Mouse (Mus musculus) embryonic facial prominence, embryonic 14.5 days (tissue): ENCODE measurements at regions not wholly inside any gene's neighbourhood (a gene's known extent, or its start where the extent isn't known, plus 50 kb on each side); places are given as distances from the start of the nearest gene placed in this dataset.
A peak's percentile ranks its signal among the peaks of the same experiment; 100 is the strongest.

Experiments
- ATAC-seq: fragments of 200-750 bp; cut with Nextera tagmentation; 2 replicates; pipeline ENCODE4 v1.8.0; 2017; ENCODE audit warnings: low read depth, moderate number of reproducible peaks, moderate TSS enrichment
- DNase-seq: peaks from one replicate; pipeline ENCODE4 v3.0.0-alpha.2; 2015; ENCODE audit warnings: low spot score
- H3K27ac ChIP-seq: fragments of 300-500 bp; sonication (generic); replicated peaks from 2 replicates; pipeline ENCODE4 v1.5.1; 2014; ENCODE audit warnings: low read depth, mild to moderate bottlenecking, low read length, moderate library complexity
- H3K27me3 ChIP-seq: fragments of 300-500 bp; sonication (generic); replicated peaks from 2 replicates; pipeline ENCODE4 v1.6.1; 2014; ENCODE audit warnings: low read length; ENCODE audit not compliant: control insufficient read depth, insufficient read depth
- H3K36me3 ChIP-seq: fragments of 300-500 bp; sonication (generic); 2 replicates; pipeline ENCODE4 v1.6.1; 2014; ENCODE audit warnings: low read length, mixed read lengths; ENCODE audit not compliant: control insufficient read depth, insufficient read depth
- H3K4me1 ChIP-seq: fragments of 300-500 bp; sonication (generic); 2 replicates; pipeline ENCODE4 v1.6.1; 2014; ENCODE audit warnings: antibody characterized with exemption, low read length; ENCODE audit not compliant: control insufficient read depth, insufficient read depth
- H3K4me2 ChIP-seq: fragments of 300-500 bp; sonication (generic); 2 replicates; pipeline ENCODE4 v1.6.1; 2014; ENCODE audit warnings: low read depth, mild to moderate bottlenecking, low read length, moderate library complexity, mixed read lengths
- H3K4me3 ChIP-seq: fragments of 300-500 bp; sonication (generic); 2 replicates; pipeline ENCODE4 v1.5.1; 2014; ENCODE audit warnings: low read depth, mild to moderate bottlenecking, low read length
- H3K9ac ChIP-seq: fragments of 300-500 bp; sonication (generic); 2 replicates; pipeline ENCODE4 v1.6.1; 2014; ENCODE audit warnings: low read depth, mild to moderate bottlenecking, low read length, moderate library complexity, mixed read lengths
- H3K9me3 ChIP-seq: fragments of 300-500 bp; sonication (generic); 2 replicates; pipeline ENCODE4 v1.6.1; 2016; ENCODE audit warnings: low read length; ENCODE audit not compliant: control insufficient read depth
- WGBS: fragments of 180-500 bp; shearing (Covaris S2); extraction: QIAGEN DNeasy Blood & Tissue Kit; methylation state at CpG from one replicate; pipeline ENCODE4 v1.1.7; 2014; 5-methylcytosine and 5-hydroxymethylcytosine counted together

DNA sequence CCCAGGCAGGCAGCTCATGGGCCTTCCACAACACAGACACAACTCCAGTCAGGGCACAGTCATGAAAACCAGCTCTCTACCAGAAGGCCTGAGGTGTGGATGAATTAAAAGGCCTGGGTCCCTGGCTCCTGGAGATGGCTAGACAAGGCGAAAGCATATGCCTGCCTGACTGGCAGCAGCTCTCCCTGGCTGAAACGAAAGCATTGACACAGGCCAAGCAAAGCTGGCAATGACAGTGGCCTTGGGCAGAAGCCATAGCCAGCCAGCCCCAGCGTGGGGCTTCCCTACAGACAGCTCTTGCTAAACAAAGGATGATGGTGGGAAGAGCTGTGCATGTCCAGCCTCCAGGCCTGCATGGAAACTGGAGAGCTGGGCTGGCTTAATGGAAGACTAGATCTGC is 396.9 kb upstream of the Clint1 start:
- Histone ChIP-seq H3K4me2 (no peak overlapping the region), H3K9ac (no peak overlapping the region), H3K4me3 (no peak overlapping the region), H3K36me3 (no peaks in the 10 kb centered on the region), H3K27ac (no peak overlapping the region), H3K27me3 (no peaks in the 10 kb centered on the region), H3K9me3 (no peaks in the 10 kb centered on the region), H3K4me1 (0 out of 2 replicates have a peak, but pooled peaks cover 11% of the 10 kb centered on the region)
- ATAC-seq = no peak
- no peak for DNase-seq
- WGBS = 66% methylated on average over 3 of the region's 3 CpGs

DNA sequence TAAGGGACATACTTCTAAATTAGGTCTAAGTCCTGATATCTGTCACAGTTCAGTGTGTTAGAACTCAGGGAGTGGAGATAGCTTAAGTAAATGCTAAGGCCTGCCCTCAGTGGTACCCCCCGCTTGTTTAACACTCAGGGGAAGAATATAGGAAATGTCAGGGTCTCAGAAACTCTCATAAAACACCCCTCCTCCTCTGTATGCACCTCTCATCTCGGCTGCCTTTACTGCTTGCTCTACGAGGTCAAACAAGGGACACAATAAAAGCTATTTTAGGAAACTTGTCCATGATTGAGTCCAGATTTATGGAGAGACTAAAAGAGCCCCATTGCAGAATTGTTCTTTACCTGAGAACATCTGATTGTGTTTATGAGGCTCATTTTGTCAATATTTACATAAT is 395.1 kb upstream of the Clint1 start:
- Histone ChIP-seq H3K4me2 (no peak overlapping the region), H3K4me3 (no peak overlapping the region), H3K9ac (no peak overlapping the region), H3K27me3 (no peaks in the 10 kb centered on the region), H3K9me3 (no peaks in the 10 kb centered on the region), H3K27ac (no peak overlapping the region), H3K36me3 (no peaks in the 10 kb centered on the region), H3K4me1 (0 out of 2 replicates have a peak, but pooled peaks cover 11% of the 10 kb centered on the region)
- WGBS = 44% methylated on average over 3 of the region's 3 CpGs
- no peak for ATAC-seq
- no peak for DNase-seq

DNA sequence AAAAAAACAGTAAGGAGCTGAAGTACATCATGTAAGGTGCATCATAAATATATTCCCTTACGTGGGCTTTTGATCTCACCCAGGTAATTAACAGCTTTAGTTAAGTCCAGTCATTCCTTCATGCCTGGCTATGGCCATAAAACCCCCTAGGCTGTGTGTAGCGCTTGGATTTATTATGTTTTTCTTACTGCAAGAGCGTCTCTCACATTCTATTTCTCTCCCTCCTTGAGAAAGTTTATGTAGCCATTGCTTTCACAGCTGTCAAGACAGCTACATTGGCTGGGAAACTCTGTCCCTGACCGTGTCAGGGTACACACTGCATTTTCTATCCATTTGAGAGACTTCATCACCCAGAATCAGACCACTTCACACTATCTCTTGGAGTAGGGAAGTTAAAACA is 394.3 kb upstream of the Clint1 start:
- H3K9me3 ChIP-seq = no peaks in the 10 kb centered on the region
- ATAC-seq (no peak), DNase-seq (no peak)
- 0 out of 2 replicates have a peak, but pooled peaks cover 11% of the 10 kb centered on the region for H3K4me1 ChIP-seq
- no peak overlapping the region for H3K27ac ChIP-seq
- H3K4me2 ChIP-seq = no peak overlapping the region
- 59% methylated on average over 4 of the region's 4 CpGs for WGBS
- no peaks in the 10 kb centered on the region for H3K36me3 ChIP-seq
- no peak overlapping the region for H3K9ac ChIP-seq
- no peaks in the 10 kb centered on the region for H3K27me3 ChIP-seq
- no peak overlapping the region for H3K4me3 ChIP-seq

DNA sequence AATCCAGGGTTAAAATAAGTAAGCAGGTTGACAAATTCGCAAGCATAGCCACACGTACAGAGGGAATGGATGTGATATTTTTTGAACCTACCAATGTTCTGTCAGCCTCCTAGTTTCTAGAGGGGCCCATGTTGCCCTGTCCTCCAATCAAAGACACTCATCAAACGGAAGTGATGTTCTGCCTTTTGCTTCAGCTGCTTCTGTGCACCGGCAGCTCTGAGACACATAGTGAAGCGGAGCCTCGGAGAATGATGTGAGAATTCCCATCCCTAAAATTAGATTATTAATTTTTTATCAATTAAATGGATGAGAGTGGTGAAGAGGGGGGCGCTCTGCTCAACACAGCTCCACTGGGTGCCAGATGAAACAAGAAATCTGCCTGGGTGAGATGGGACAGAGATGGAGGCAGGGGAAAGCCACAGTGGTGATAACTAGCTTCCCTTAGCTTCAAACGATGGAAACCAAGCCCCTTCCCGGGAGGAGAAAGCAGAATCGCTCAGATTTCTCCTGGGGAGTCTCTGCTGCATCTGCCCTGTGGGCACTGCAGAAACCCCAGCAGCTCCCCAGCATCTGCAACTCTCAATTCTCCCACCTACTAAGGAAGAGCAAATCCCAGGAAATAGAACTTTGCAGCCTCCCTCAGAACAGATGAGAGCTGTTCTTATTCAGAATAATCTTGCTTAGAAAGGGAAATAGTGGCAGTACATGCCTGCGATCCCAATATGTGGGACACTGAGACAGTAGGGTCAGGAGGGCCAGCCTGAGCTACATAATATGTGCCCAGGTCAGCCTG is 391.7 kb upstream of the Clint1 start:
- ATAC-seq (no peak), DNase-seq (no peak)
- no peak overlapping the region for H3K9ac ChIP-seq
- 0 out of 2 replicates have a peak, but pooled peaks cover 6% of the 10 kb centered on the region for H3K4me1 ChIP-seq
- WGBS = 73% methylated on average over 11 of the region's 11 CpGs
- H3K4me2 ChIP-seq = no peak overlapping the region
- H3K27ac ChIP-seq = no peak overlapping the region
- H3K9me3 ChIP-seq = no peaks in the 10 kb centered on the region
- H3K36me3 ChIP-seq = no peaks in the 10 kb centered on the region
- no peak overlapping the region for H3K4me3 ChIP-seq
- no peaks in the 10 kb centered on the region for H3K27me3 ChIP-seq

DNA sequence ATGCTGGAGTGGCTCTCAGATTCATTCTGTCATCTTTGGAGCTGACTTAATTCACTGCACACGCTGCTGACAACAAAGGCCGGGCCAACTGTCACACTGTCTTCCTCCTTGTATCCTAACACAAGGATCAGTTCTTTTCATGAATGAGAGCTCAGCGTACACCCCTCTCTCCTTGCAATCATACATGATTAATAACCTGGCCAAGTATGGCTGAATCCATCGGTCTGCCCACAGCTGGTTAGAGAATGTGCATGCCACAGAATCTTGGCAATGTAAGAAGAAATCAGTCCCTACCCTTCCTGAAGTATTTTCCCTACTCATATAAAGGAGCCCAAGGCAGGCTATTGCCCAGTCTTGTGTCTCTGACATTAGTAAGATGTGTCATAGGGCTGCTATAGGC is 387.4 kb upstream of the Clint1 start:
- H3K27ac ChIP-seq = no peak overlapping the region
- no peak overlapping the region for H3K9ac ChIP-seq
- no peaks in the 10 kb centered on the region for H3K27me3 ChIP-seq
- H3K4me1 ChIP-seq = no peaks in the 10 kb centered on the region
- DNase-seq (no peak), ATAC-seq (no peak)
- no peak overlapping the region for H3K4me3 ChIP-seq
- H3K36me3 ChIP-seq = no peaks in the 10 kb centered on the region
- no peaks in the 10 kb centered on the region for H3K9me3 ChIP-seq
- no peak overlapping the region for H3K4me2 ChIP-seq
- 66% methylated on average over 4 of the region's 4 CpGs for WGBS

DNA sequence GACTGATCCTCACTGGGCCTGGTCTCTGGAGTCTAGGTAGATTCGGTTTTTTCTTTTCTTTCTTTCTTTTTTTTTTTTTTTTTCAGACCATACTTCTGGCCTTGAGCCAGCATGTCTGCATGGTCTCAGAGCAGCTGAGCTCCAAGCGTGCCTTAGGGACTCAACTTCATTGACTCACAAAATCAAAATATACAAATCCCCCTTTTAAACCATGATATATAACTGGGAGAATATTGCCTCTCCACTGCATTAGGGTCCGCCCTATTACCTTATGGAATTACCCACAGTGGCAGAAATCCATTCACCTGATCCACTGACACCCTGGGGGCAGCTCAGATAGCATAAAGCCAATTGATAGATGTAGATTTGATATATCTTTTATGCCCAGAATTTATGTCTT is 385.5 kb upstream of the Clint1 start:
- 47% methylated on average over 3 of the region's 3 CpGs for WGBS
- DNase-seq (no peak), ATAC-seq (no peak)
- Histone ChIP-seq H3K36me3 (no peaks in the 10 kb centered on the region), H3K27ac (no peak overlapping the region), H3K27me3 (no peaks in the 10 kb centered on the region), H3K9me3 (no peaks in the 10 kb centered on the region), H3K4me2 (no peak overlapping the region), H3K4me3 (no peak overlapping the region), H3K9ac (no peak overlapping the region), H3K4me1 (no peaks in the 10 kb centered on the region)

DNA sequence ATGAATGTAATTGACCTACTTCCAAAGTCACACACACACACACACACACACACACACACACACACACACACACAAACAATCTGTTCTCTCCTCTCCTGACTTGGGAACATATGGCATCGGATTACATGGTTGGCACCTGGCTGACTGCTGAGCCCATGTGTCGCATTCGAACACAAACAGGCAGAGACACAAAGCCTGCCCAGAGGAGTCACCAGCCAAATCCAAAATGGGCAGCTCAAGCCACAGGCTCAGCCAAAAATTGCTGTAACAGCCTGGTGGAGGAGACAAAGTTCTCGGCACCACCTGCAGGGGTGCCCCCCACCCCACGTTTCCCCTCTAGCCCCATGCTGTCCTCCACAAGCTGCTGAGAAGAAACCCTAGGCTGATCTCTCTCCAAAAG is 379.7 kb upstream of the Clint1 start:
- Histone ChIP-seq H3K4me2 (no peak overlapping the region), H3K4me3 (no peak overlapping the region), H3K27me3 (no peaks in the 10 kb centered on the region), H3K4me1 (no peaks in the 10 kb centered on the region), H3K9me3 (no peaks in the 10 kb centered on the region), H3K36me3 (no peaks in the 10 kb centered on the region), H3K27ac (no peak overlapping the region), H3K9ac (no peak overlapping the region)
- WGBS = 59% methylated on average over 5 of the region's 5 CpGs
- DNase-seq = no peak
- ATAC-seq = 0 out of 2 replicates have a peak, but pooled peaks have one; percentile 53

DNA sequence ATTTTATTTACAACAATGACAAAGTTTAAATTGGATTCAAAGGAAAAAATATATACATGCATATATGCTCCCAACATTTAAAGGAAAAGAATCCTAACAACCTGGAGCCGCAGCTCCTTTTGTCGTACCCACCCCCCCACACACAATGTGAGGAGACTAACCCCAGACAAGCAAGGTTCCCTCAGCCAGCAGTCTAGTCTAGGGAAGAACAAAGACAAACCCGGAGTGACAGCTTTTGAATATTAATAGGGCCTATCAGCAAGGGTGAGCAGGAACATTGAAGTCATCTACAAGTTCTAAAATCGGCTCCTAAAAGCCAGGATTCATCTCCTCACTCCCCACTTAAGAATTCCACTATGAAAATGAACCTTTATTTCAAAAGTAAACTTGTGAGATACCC is 374.9 kb upstream of the Clint1 start:
- Histone ChIP-seq H3K36me3 (no peaks in the 10 kb centered on the region), H3K9ac (no peak overlapping the region), H3K9me3 (no peaks in the 10 kb centered on the region), H3K4me1 (no peaks in the 10 kb centered on the region), H3K4me2 (no peak overlapping the region), H3K27me3 (no peaks in the 10 kb centered on the region), H3K27ac (no peak overlapping the region), H3K4me3 (no peak overlapping the region)
- 69% methylated on average over 4 of the region's 4 CpGs for WGBS
- DNase-seq = no peak
- ATAC-seq = no peak

DNA sequence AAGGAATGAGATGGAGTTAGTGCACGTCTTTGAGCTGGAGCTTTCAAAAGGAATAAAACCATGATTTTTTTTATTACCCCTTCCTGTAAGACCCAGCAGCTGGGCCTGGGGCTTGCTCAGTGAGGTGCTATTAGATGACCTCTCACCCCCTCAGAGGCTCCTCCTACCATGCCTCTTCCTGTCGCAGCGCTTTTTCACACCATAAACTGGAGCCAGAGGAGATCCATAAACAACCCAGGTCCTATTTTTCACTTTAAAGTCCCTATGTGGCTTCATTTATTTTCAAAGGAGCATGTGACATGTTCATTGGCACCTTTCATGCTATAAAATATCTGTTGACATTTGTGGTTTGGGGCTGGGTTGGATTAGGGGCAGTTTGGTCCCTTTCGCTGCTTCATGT is 365.9 kb upstream of the Clint1 start:
- ATAC-seq (no peak), DNase-seq (no peak)
- Histone ChIP-seq H3K4me1 (no peaks in the 10 kb centered on the region), H3K27ac (no peak overlapping the region), H3K9me3 (no peaks in the 10 kb centered on the region), H3K4me2 (no peak overlapping the region), H3K9ac (no peak overlapping the region), H3K27me3 (no peaks in the 10 kb centered on the region), H3K36me3 (no peaks in the 10 kb centered on the region), H3K4me3 (no peak overlapping the region)
- 79% methylated on average over 4 of the region's 4 CpGs for WGBS
